Mouse (Mus musculus): Measurements from ENCODE around the gene Atf1. TPM values are rescaled to one million over a fixed set of nuclear protein-coding genes. Genes with fewer than 3 reads are reported as not detected.
"Not testable (repeated sequence)": the region's sequence is repeated elsewhere in the genome, so short reads cannot be mapped to it uniquely, and the experiment has no call there.

Gene Atf1
- total RNA-seq, 2 experiments from 2014 or later: 36.7 to 47.1 TPM

DNA sequence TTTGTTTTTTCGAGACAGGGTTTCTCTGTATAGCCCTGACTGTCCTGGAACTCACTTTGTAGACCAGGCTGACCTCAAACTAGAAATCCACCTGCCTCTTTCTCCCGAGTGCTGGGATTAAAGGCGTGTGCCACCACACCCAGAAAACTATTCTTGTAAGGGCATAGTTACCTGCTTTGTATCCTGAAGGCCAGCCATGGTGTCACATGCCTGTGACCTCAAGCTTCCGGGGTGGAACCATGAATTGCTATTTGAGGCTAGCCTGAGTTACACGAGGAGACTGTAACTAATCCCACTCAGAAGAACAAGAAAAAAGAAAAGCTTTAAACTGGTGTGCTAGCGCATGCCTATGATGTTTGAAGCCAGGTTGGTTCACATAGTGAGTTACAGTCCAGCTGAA, 28.8 kb downstream of the Atf1 start:
- intact Hi-C loops (cut with DNase I): loop anchor here (10.0 kb wide), 1 partner anchor 1492 kb away; the partner anchor contains the start of gene Arf3
- DNase-seq: no peak

DNA sequence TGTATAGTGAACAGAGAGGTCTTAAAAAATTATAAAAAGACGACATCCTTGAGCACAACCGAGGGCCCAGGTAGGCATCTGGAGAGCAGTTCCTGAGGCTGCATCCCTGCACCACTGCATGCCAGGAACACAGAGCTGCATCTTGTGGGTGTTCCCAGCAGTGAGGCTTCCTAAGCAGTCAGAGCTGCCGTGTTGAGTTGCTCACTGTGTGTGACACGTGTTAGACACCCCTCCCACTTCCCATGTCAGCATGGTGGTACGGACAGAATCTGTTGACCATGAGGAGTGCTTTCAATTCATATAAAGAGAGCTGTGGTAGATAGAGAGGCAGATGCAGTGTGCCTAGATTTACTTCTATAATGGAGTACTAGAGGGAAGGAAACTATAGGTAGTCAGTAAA, 29.7 kb downstream of the Atf1 start:
- intact Hi-C loops (cut with DNase I): loop anchor here (10.0 kb wide), 1 partner anchor 1493 kb away; the partner anchor contains the start of gene Arf3
- DNase-seq: no peak

DNA sequence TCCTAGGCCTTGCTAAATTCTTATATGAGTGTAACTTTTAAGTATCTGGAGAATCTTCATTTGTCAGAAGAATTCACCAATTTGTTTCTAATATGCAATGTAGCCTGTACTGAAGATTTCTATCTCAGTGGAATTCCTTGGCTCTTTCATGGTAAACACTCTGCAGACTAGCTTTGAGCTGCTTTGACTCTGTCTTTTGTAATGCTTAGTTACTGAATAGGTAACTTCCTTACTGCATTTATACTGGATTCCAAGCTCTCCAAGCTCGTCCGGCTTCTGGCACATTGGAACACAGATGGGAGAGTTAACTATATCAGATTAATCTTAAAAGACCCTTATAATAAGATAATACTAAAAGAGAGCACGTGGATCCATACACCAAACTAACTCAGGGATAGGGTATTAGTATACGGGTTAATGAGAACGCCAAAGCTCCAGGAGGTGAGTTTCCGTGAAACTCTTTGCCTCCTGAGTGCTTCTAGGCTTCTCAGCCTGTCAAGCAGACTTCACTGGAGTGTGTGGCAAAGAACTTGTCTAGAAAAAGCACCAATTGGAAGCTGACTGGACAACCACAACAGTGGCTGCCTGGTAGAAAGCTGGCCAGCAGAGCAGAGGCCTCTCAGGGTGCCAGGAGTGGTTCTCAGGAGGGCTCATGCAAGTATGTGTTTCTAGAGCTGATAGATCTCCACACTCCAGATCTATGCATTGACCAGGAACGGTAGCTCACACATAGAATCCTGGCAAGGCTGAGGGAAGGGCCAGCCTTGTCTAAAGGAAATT, 31.2 kb downstream of the Atf1 start:
- intact Hi-C loops (cut with DNase I): loop anchor here (10.0 kb wide), 1 partner anchor 1494 kb away; the partner anchor contains the start of gene Arf3
- no peak for DNase-seq

DNA sequence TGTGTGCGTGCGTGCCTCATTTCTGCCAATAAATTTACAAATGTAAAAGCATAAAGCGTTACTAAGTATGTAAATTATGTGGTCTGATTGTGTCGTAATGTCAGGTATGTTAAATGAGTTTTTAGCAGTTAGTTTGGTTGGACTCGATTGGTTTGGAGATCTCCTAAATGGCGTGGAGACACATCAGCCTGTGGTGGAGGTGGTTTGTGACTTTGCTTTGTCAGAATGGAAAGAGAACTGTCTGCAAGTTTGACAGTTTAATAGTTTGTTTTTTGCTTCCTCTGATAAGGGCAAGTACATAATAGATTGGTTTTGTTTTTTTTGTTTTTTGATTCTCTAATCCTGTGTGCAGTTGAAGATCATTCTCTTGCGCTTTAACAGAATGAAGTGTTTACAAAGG, 32.7 kb downstream of the Atf1 start:
- DNase-seq: not testable (repeated sequence)
- intact Hi-C loops (cut with DNase I): loop anchor here (10.0 kb wide), 1 partner anchor 194 kb away; no protein-coding TSS in a partner anchor

DNA sequence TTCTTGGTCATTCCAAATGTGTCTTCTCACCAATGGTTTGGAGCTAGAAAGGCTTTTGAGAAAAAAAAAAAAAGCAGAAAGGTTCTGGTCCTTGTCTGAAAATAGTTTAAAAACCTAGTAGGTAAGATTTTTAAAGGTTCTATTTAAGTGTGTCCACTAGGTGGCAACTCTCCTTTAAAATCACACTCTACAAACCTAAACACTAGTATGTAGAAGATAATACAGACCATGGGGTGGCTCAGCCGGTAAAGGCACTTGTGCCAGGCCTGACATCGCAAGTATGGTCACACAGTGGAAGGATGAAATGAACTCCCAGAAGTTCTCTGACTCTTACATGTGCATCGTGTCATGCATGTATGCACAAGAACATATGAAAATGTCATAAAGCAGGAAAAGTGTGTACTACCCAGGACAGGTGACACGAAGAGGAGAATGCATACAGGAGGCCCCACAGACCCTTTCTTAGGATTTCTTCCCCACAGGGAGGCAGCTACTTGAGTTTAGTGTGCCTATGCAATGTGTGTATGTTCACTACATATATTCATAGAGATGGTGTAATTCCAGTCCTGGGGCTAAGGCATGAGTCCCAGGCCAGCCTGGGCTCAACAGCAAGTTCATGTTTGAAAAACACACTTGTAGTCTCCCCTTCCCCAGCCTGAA, 35.8 kb downstream of the Atf1 start:
- intact Hi-C loops (cut with DNase I): loop anchor here (10.0 kb wide), 1 partner anchor 191 kb away; no protein-coding TSS in a partner anchor
- no peak for DNase-seq

DNA sequence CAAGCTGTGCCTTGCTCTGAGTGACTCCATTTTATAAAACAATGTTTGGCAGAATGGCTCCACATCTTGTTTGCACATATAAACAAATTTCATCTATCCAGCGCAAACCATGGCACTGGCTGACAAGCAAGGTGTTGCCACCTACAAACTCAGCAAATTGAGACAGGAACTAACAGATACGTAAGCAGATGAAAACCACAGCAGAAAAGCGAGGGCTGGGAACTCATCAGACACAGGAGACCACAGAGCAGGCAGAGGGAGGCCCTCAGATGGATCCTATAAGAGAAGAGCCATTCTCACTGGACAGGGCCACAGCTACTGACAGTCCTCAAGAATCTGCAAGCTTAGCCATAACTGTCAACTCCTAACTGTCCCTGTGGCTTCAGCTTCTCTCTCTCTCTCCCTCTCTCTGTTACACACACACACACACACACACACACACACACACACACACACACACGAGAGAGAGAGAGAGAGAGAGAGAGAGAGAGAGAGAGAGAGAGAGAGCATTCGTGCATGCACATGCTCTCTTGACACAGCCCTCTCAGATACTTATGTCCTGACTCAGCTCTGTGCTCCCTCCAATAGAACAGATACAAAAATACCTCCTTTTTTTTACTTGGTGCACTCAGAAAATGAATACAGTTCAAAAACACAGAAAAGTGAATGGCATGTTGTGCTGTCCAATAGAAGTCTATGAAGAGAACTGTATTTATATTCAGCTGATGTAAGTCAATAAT, 38.1 kb downstream of the Atf1 start:
- DNase-seq: no peak
- intact Hi-C loops (cut with DNase I): loop anchor here (5.0 to 10.0 kb wide), 3 partner anchors 52 to 189 kb away; no protein-coding TSS in a partner anchor

DNA sequence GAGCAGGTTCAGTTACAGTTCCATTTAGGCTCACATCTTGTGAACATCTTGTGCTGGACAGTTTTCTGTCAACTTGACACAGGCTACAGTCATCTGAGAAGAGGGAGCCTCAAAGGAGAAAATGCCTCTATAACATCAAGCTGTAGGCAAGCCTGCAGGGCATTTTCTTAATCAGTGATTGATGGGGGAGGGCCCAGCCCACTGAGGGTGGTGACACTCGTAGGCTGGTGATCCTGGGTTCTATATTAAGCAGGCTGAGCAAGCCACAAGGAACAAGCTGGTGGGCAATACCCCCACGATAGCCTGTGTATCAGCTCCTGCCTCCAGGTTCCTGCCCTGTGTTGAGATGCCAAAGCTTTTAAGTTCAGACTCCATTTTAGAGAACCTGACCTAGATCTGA, 41.3 kb downstream of the Atf1 start:
- intact Hi-C loops (cut with DNase I): loop anchor here (5.0 to 10.0 kb wide), 3 partner anchors 48 to 186 kb away; no protein-coding TSS in a partner anchor
- DNase-seq: no peak

DNA sequence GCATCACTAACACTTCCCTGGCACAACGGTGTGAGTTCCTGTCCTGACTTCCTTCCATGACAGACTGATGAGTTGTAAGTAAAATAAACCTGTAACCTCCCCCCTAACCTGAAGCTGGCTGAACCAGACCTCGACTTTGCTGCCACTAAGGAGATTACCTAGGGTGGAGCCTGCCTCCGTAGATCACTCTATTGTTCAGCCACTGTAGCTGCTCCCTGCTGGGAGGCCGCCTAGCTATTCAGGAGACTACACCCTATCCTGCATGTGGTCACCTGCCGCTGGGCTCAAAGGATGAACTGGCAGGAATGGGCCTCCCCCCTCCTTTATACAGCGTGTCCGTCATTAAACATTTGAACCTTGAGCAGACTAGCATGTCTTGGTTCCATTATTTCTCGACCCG, 42.2 kb downstream of the Atf1 start:
- DNase-seq: no peak
- intact Hi-C loops (cut with DNase I): loop anchor here (5.0 to 10.0 kb wide), 3 partner anchors 48 to 185 kb away; no protein-coding TSS in a partner anchor

DNA sequence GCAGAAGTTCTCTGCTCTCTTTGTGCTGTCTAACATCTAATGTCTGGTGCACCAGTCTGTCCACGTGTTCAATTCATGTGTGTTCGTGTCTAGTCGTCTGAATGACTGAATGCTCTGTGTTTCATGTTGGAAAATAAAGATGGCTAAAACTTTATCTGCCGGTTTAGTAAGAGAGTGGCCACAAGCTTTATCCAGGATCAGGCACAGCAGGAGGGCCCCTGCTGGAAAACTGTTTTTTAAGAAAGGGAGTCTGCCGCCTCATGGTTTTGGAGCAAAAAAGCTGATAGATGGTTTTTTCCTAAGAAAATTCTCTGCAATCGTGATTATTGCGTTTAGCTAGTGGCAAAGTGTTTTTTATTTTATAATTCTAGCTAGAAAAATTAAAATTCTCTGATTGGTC, 43.0 kb downstream of the Atf1 start:
- DNase-seq; intact Hi-C loops (cut with DNase I): not testable (repeated sequence)

DNA sequence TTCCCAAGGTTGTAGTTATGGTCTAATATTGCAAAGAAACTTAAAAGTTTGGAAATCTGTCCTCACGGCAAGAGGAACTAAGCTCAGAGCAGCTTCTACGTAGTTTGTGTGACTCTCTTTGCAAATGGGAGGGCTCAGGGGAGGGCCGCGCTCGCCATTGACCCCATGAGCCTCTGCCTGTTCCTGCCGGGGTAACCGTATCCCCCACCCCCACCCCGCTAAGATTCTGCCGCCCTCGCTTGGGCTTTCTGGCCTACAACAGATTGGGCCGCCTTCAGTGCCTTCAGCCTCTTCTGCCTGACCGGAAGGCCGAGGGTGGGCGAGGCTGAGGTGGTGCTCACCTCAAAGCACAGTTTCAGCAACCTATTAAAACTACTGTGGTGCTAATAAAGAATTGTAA, 43.8 kb downstream of the Atf1 start:
- DNase-seq: no peak
- intact Hi-C loops (cut with DNase I): no loop called here

DNA sequence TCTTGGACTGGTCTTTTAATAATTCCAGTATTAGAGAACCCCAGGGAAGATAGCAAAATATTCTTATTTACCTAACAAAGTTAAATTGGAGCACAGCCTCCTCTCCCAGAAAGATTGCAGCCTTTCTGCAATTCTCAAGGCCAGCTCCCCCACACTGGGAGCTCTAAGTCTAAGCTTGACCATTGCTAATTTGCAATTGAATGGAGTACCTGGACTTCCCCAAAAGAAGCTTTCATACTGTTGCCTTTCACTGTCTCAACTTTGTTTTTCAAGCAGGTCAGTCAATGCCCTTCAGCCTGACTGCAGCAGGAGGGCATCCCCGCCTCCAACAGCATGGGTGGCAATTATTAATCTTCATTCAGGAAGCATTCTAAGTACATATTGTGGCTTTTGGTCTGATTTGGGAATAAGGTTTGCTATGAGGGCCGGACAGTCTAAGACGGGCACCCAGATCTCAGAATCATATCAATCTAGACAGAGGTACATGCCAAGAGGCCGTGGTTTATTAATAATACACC, 46.2 kb downstream of the Atf1 start:
- DNase-seq; intact Hi-C loops (cut with DNase I): not testable (repeated sequence)

DNA sequence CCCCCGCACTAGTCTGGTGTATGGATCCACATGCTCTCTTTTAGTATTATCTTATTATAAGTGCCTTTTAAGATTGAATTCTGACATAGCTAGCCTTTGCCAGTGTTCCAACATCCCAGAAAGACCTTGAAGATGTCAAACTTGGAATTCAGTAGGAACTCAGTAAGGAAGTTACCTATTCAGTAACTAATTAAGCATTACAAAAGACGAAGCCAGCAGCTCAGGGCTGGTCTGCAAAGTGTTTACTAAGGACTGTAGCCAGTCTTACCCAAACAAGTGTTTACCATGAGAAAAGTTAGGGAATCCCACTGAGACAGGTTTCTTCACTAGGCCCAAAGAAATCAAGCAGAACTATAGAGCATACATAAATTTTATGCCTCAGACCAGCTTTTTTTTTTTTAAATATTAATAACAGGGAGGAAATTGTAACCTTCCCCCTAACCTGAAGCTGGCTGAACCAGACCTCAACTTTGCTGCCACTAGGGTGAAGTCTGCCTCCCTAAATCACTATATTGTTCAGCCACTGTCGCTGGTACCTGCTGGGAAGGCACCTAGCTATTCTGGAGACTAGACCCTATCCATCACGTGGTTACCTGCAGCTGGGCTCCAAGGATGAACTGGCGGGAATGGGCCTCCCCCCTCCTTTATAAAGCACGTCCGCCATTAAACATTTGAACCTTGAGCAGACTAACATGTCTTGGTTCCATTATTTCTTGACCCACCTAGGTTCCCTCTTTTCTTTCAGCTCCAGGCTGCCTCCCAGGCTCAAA, 47.4 kb downstream of the Atf1 start:
- intact Hi-C loops (cut with DNase I): no loop called here
- no peak for DNase-seq

DNA sequence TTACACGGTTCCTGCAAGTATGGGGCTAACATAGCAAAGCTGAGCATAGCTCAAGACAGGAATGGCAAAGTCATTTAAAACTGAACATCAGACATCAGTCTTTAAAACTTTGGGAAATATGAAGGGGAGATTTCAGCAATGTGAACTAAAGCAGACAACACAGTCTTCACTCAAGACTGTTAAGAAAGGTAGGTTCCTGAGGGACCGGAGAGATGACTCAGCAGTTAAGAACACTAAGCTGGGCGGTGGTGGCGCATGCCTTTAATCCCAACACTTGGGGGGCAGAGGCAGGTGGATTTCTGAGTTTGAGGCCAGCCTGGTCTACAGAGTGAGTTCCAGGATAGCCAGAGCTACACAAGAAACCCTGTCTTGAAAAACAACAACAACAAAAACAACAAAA, 48.8 kb downstream of the Atf1 start:
- no peak for DNase-seq
- intact Hi-C loops (cut with DNase I): no loop called here

DNA sequence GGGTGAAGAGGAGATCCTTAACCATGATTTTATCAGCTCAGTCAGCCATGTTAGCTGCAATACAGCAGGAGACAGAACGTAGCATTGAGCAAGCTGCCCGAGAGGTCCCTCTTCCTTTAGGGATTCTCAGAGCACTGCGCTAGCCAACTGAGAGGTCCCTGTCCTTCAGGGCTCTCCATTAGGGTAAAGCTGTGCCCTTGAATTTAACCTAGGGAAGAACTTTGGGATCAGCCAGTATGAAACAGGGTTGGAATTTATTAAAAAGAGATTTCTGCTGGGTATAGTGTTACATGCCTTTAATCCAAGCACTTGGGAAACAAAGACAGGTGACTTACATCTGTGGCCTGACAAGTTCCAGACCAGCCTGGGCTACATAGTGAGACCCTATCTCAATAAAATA, 50.0 kb downstream of the Atf1 start:
- intact Hi-C loops (cut with DNase I): no loop called here
- no peak for DNase-seq

DNA sequence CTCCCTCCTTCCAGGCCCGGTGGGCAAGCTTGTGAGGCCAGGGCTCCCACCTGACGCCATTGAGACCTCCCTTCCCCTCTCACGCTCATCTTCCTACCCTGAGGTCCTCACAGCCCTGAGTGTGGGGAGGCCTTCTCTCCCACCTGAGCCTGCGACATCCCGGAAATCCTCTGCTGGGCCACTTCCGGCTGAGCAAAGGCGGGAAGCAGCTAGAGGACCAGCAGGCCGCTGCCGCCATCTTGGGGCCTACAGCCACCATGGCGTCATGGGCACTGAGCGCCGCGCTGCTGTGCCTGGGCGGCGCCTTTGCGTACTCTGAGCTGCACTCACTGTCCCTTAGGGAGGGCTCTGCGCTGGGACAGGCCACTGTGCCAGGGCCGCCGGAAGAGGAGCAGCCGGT, 53.0 kb downstream of the Atf1 start, which contains the start of gene Tmprss12:
Gene Tmprss12, plus strand, starts transcription at position 212 of the 400 bp plus-strand sequence.
- no peak for DNase-seq
- intact Hi-C loops (cut with DNase I): no loop called here

DNA sequence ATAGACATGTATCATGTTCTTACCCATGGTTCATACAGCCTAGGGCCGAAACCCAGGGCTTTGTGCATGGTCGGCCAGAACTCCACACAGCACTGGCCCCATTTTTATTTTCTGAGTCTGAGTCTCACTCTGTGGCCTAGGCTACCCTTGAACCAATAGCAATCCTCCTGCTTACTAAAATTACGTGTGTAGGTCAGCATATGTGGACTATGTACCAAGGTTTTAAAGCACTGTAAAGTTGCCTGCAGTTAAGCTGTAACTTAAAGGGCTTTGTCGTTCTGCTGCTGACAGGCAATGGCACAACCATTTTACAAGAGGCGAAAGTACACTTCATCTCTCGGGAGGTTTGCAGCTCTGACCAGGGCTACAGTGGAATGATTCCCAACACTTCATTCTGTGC, 61.4 kb downstream of the Atf1 start:
- no peak for DNase-seq
- intact Hi-C loops (cut with DNase I): no loop called here

DNA sequence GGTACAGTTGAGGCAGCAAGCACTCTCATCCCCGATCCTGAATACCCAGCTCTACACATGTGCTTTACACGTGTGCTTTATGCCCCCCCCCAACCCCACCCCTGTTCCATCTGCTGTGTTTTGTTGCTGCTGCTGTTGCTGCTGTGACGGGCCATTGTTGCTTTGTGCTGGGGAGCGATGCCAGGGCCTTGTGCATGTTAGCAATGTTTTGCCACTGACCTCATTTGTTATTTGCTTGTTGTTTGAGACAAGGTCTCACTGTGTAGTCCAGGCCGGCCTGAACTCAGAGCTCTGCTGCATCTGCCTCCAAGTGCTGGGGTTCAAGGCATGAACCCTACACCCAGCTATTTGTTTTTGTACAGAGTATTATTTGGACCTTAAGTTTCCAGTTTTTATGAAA, 63.2 kb downstream of the Atf1 start:
- no peak for DNase-seq
- intact Hi-C loops (cut with DNase I): no loop called here

DNA sequence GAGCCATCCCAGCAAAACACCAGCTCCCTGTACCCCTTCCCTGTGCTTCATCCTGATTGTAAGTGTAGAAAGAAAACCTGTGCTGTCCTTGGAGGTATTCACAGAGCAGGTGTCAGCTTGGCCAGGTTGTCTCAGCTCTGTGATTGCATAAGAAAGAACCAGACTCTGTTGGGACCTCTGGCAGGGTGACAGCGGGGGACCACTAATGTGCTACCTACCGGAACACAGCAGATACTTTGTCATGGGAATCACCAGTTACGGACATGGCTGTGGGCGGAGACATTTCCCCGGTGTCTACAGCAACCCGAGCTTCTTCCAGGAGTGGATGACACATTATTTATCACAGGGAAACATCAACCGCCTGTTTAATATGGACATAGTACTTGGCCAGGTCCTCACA, 64.7 kb downstream of the Atf1 start:
- DNase-seq: no peak
- intact Hi-C loops (cut with DNase I): no loop called here

DNA sequence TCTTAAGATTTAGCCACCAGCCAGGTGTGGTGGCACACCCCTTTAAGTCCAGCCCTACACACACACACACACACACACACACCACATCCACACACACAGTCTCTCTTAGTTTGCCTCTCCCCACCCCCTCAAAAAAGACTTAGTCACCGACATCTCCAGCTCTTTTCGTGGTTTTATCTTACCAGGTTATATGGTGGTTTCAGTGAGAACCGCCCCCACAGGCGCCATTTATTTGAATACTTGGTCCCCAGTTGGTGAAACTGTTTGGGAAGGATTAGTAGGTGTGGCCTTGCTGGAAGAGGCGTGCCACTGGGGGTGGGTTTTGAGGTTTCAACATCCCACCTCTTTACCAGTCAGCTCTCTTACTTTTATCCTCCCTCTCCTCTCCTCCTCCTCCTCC, 70.2 kb downstream of the Atf1 start:
- intact Hi-C loops (cut with DNase I): no loop called here
- DNase-seq: no peak

DNA sequence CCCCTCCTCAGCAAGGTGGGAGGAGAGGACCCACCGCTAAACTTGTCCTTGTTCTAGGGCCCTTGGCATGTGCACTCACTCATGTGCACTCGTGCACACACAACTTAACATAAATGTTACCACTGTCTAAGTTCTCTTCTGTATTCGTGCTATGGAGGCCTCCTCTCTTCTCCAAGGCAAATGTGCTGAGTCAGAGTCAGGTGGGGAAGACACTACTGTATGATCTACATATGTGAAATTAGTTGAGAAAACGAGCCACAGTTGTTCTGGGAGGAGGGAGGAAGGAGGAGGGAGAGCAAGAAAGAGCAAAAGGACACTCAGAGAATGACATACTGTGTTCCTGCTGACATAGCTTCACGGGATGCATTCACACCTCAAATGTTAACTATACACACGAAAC, 72.9 kb downstream of the Atf1 start:
- intact Hi-C loops (cut with DNase I): no loop called here
- DNase-seq: no peak
